In the genomic region with DNA sequence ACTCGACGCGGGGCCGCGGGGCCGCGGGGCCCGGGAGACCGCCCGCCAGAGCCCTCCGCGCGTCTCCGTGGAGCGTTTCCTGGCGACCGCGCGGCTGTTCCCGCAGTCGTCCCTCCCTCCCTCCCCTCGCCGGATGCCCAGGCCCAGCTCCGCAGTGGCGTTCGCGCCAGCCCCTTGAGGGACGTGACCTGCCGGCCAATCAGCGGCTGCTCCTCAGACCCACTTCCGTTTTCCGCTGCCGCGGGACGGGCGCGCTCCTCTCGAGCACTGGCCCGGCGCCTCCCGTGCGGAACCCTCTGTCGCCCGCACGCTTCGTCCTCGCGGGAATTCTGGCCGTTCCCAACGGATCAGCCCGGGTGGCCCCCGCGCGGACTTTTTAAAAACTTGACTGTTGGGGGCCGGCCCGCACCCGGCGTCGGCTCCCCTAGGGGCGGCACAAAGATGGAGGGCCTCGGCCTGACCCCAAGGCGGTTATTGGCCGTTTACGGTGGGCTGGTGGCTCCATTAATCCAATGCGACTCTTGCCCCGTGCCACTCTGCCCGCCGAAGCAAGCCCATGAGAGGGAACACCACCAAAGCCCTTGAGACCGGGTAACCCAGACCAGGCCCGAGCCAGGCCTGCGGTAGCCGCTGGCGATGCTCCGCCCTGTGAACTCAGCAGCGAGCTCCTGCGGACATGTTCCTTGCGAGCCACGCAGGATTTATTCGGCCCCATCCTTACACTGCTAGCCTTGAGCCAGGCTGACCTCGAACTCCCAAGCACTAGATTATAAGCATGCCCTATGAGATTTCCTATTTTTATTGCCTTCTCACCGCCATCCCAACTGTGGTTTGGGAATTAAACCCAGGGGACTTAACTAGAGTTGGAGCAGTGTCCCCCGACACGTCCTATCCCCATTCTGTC, we compare ENCODE assay signal across 8 mouse cellular contexts. TPM values are rescaled to one million over a fixed set of nuclear protein-coding genes. Genes with fewer than 3 reads are reported as not detected.
DNase-seq lines count a peak whose midpoint lies in the region; ATAC-seq and TF ChIP-seq lines count a peak whose summit lies in the region.

No protein-coding gene starts in this region.

- peak; percentile 97 for ATAC-seq in heart, embryonic 12.5 days (ENCODE audit: insufficient number of reproducible peaks, low FRiP score)
- peak; percentile 95 for ATAC-seq in kidney, postnatal 0 days (replicated peaks; ENCODE audit: low FRiP score, low read depth)
- ATAC-seq in monocyte, adult 5-6 weeks (replicated peaks; ENCODE audit: insufficient number of reproducible peaks, low FRiP score, low TSS enrichment, poor library complexity, severe bottlenecking), result peak; percentile 85

- peak overlapping the region; percentile 100 for H3K4me3 ChIP-seq in erythroblast, embryonic 14.5 days (replicated peaks)
- H3K4me3 ChIP-seq in heart, embryonic 12.5 days, result peak overlapping the region; percentile 100
- H3K4me3 ChIP-seq in kidney, postnatal 0 days (replicated peaks; ENCODE audit: low read depth, low read length), result peak overlapping the region; percentile 100
- peak overlapping the region; percentile 88 for H3K4me3 ChIP-seq in liver, adult 2 months (ENCODE audit: insufficient read depth, low read depth, low read length)

- peaks cover 12% of the 10 kb centered on the region for H3K79me2 ChIP-seq in liver, adult 2 months (ENCODE audit: control insufficient read depth, insufficient read depth, low read length)

- no peaks in the 10 kb centered on the region; the same call in 1 of the 2 replicates for H3K27me3 ChIP-seq in erythroblast, embryonic 14.5 days (ENCODE audit: control insufficient read depth)
- H3K27me3 ChIP-seq in heart, embryonic 12.5 days (replicated peaks), result no peaks in the 10 kb centered on the region
- no peaks in the 10 kb centered on the region for H3K27me3 ChIP-seq in kidney, postnatal 0 days (ENCODE audit: insufficient read depth, low read length)
- no peaks in the 10 kb centered on the region for H3K27me3 ChIP-seq in liver, adult 2 months (ENCODE audit: control insufficient read depth, insufficient read depth, low read length)

- no peaks in the 10 kb centered on the region for H3K9me3 ChIP-seq in erythroblast, embryonic 14.5 days (ENCODE audit: control insufficient read depth, low read length)
- 0 out of 2 replicates have a peak, but pooled peaks cover 3% of the 10 kb centered on the region for H3K9me3 ChIP-seq in heart, embryonic 12.5 days (replicated peaks)
- H3K9me3 ChIP-seq in kidney, postnatal 0 days (replicated peaks; ENCODE audit: low read length), result no peaks in the 10 kb centered on the region

- peaks cover 39% of the 10 kb centered on the region for H3K4me1 ChIP-seq in erythroblast, embryonic 14.5 days (ENCODE audit: control insufficient read depth)
- peaks cover 24% of the 10 kb centered on the region for H3K4me1 ChIP-seq in heart, embryonic 12.5 days (replicated peaks)
- H3K4me1 ChIP-seq in kidney, postnatal 0 days (replicated peaks; ENCODE audit: insufficient read depth, low read length), result peaks cover 12% of the 10 kb centered on the region
- H3K4me1 ChIP-seq in liver, adult 2 months (ENCODE audit: control insufficient read depth, insufficient read depth, low read length), result peaks cover 12% of the 10 kb centered on the region

- TF ChIP-seq CTCF in kidney, postnatal 0 days (IDR thresholded peaks at IDR 0.05; ENCODE audit: low read depth), result 0 out of 2 replicates have a peak, but pooled peaks have one; percentile 1
- TF ChIP-seq CTCF in liver, adult 2 months (IDR thresholded peaks at IDR 0.05; ENCODE audit: low read depth, low read length), result no peak

- H3K9ac ChIP-seq in heart, embryonic 12.5 days, result peak overlapping the region; percentile 99
- peak overlapping the region; percentile 100 for H3K9ac ChIP-seq in kidney, postnatal 0 days (ENCODE audit: low read depth, low read length)
- H3K9ac ChIP-seq in liver, adult 2 months (ENCODE audit: low read depth, low read length), result peak overlapping the region; percentile 94

- DNase-seq in CD4-positive helper T cell, adult 2 months (ENCODE audit: low read depth, low spot score), result peak; percentile 97
- peak; percentile 91 for DNase-seq in brain, embryonic 18.5 days (ENCODE audit: low read depth, low spot score)
- DNase-seq in kidney, postnatal 0 days (ENCODE audit: low spot score), result peak; percentile 96
- DNase-seq in liver, adult 2 months (ENCODE audit: extremely low read depth, low read depth, low spot score), result peak; percentile 85
- peak; percentile 96 for DNase-seq in spleen, postnatal 36 days (ENCODE audit: low spot score in 2 of 2)

- 1% methylated on average over 83 of the region's 83 CpGs for WGBS in heart, embryonic 12.5 days
- WGBS in kidney, postnatal 0 days, result under 1% methylated on average over 76 of the region's 83 CpGs
- under 1% methylated on average over 83 of the region's 83 CpGs for WGBS in liver, adult 2 months

- peak overlapping the region; percentile 89 for H3K4me2 ChIP-seq in heart, embryonic 12.5 days
- peak overlapping the region; percentile 76 for H3K4me2 ChIP-seq in kidney, postnatal 0 days (ENCODE audit: low read length)

- peak; percentile 82 for TF ChIP-seq POLR2A in liver, adult 2 months (IDR thresholded peaks at IDR 0.05; ENCODE audit: extremely low read depth, insufficient read depth, low read length)

- H3K27ac ChIP-seq in heart, embryonic 12.5 days (ENCODE audit: poor library complexity, severe bottlenecking), result peak overlapping the region; percentile 99
- peak overlapping the region; percentile 99 for H3K27ac ChIP-seq in kidney, postnatal 0 days
- peak overlapping the region; percentile 95 for H3K27ac ChIP-seq in liver, adult 2 months (replicated peaks; ENCODE audit: insufficient read depth, low read depth, low read length)

- H3K36me3 ChIP-seq in erythroblast, embryonic 14.5 days (ENCODE audit: control insufficient read depth), result peaks cover 30% of the 10 kb centered on the region
- H3K36me3 ChIP-seq in heart, embryonic 12.5 days, result peaks cover 9% of the 10 kb centered on the region
- H3K36me3 ChIP-seq in kidney, postnatal 0 days (ENCODE audit: insufficient read depth, low read length), result no peaks in the 10 kb centered on the region
- H3K36me3 ChIP-seq in liver, adult 2 months (ENCODE audit: control insufficient read depth, insufficient read depth, low read length), result peaks cover 2% of the 10 kb centered on the region; the same call in 1 of the 2 replicates

RNA-seq across cellular contexts. Expression of gene Hnrnpa0, which starts 0.7 kb away (rescaled TPM):
- 38.2 and 43.0 TPM in 2 replicates for polyA plus RNA-seq in erythroblast, embryonic 14.5 days (2012)
- 21.6 and 21.8 TPM in 2 replicates for polyA plus RNA-seq in heart, embryonic 12.5 days (2016; fragmentation: Nextera tagmentation; extraction: Ambion mirVana)
- polyA plus RNA-seq in kidney, postnatal 0 days (2015; fragmentation: Nextera tagmentation; extraction: Ambion mirVana), result 54.7 and 54.8 TPM in 2 replicates
- total RNA-seq in liver, adult 2 months (2014; rRNA removed), result 16.1 and 20.3 TPM in 2 replicates
- polyA plus RNA-seq in liver, adult 2 months (2012; rRNA removed), result 35.4 and 36.0 TPM in 2 replicates
- total RNA-seq in monocyte, adult 5-6 weeks (2017), result 47.3 to 65.4 TPM (median 52.6 TPM) in 3 replicates

RNA-seq across cellular contexts. Expression of gene Klhl3, which starts 15.6 kb away (rescaled TPM):
- not detected in 2 replicates for polyA plus RNA-seq in erythroblast, embryonic 14.5 days (2012)
- polyA plus RNA-seq in heart, embryonic 12.5 days (2016; fragmentation: Nextera tagmentation; extraction: Ambion mirVana), result 4.4 and 4.5 TPM in 2 replicates
- 10.7 and 12.3 TPM in 2 replicates for polyA plus RNA-seq in kidney, postnatal 0 days (2015; fragmentation: Nextera tagmentation; extraction: Ambion mirVana)
- 4.0 and 4.7 TPM in 2 replicates for total RNA-seq in liver, adult 2 months (2014; rRNA removed)
- 3.2 TPM in 2 replicates for polyA plus RNA-seq in liver, adult 2 months (2012; rRNA removed)
- total RNA-seq in monocyte, adult 5-6 weeks (2017), result 0.19 to 0.29 TPM in 2 of 3 replicates, not detected in the other

RNA-seq across cellular contexts. Expression of gene Idnk, which starts 28.4 kb away (rescaled TPM):
- polyA plus RNA-seq in erythroblast, embryonic 14.5 days (2012), result 0.40 and 1.2 TPM in 2 replicates
- polyA plus RNA-seq in heart, embryonic 12.5 days (2016; fragmentation: Nextera tagmentation; extraction: Ambion mirVana), result 25.4 and 28.9 TPM in 2 replicates
- polyA plus RNA-seq in kidney, postnatal 0 days (2015; fragmentation: Nextera tagmentation; extraction: Ambion mirVana), result 48.5 and 48.7 TPM in 2 replicates
- total RNA-seq in liver, adult 2 months (2014; rRNA removed), result 34.0 and 34.5 TPM in 2 replicates
- 26.9 and 27.3 TPM in 2 replicates for polyA plus RNA-seq in liver, adult 2 months (2012; rRNA removed)
- 42.7 to 88.2 TPM (median 44.6 TPM) in 3 replicates for total RNA-seq in monocyte, adult 5-6 weeks (2017)

Comparison
In these comparisons a context has a peak if more than half of its experiments do, and no peak if none do; other contexts are left out.
1. Peak in every context shown above with its lines: DNase-seq, ATAC-seq, H3K4me3 ChIP-seq and H3K27ac ChIP-seq.
2. RNA of gene Idnk, which starts 28.4 kb away (polyA plus RNA-seq): 48.5 to 48.7 TPM in kidney, postnatal 0 days, 26.9 to 27.3 TPM in liver, adult 2 months and 25.4 to 28.9 TPM in heart, embryonic 12.5 days; 0.40 to 1.2 TPM in erythroblast, embryonic 14.5 days; every median in the first group is over 10 times any median in the second.